Mouse (Mus musculus): ENCODE data around the gene Ugt1a9.

DNA sequence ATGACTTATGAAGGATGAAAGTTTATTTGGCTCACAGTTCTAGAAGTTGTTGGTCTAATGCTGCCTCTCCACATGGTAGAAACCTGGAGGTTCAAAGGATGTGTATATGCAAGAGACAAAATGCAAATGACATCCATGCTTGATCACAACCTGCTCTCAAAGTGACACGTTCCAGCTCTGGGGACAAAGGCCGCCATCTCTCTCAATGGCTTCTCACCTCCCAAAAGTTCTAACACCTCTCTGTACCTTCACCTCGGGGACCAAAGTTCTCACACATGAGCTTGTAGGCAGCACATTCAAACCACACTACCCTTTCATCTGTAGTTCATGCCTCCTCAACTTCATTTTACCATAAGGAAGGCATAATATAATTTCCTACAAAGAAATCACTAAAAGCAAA is 147.0 kb downstream of the Ugt1a9 start:
- TF ChIP-seq MAX (IDR thresholded peaks at IDR 0.05; ENCODE audit: low read length) (no peak), E2F4 (IDR thresholded peaks at IDR 0.05; ENCODE audit: insufficient replicate concordance, low read depth, low read length) (no peak), CTCF (conservative IDR thresholded peaks at IDR 0.05 in 1 of 2, IDR thresholded peaks at IDR 0.05 in 1 of 2; ENCODE audit: low read depth in 2 of 2, low read length in 2 of 2) (no peak), IRF4 (IDR thresholded peaks at IDR 0.05; ENCODE audit: low read depth, low read length) (no peak), EP300 (IDR thresholded peaks at IDR 0.05; ENCODE audit: low read length) (no peak), ZKSCAN1 (IDR thresholded peaks at IDR 0.05; ENCODE audit: borderline replicate concordance, low read depth, low read length) (no peak), GABPA (IDR thresholded peaks at IDR 0.05; ENCODE audit: insufficient replicate concordance, low read depth, low read length) (no peak)

All from CH12.LX (cell line).